Mouse (Mus musculus) liver, embryonic 15.5 days (tissue): ENCODE data around the gene Sertm1. TPM values are rescaled to one million over a fixed set of nuclear protein-coding genes. Genes with fewer than 3 reads are reported as not detected.

ENCODE experiments used
- ATAC-seq: fragments of 200-750 bp; cut with Nextera tagmentation; 2 replicates; pipeline ENCODE4 v1.8.0; 2017; ENCODE audit warnings: moderate number of reproducible peaks, mild to moderate bottlenecking, moderate library complexity; ENCODE audit not compliant: insufficient read depth
- H3K27ac ChIP-seq: fragments of 300-500 bp; sonication (generic); replicated peaks from 2 replicates; pipeline ENCODE4 v1.5.1; 2015; ENCODE audit warnings: mild to moderate bottlenecking, inconsistent platforms
- H3K27me3 ChIP-seq: fragments of 300-500 bp; sonication (generic); 2 replicates; pipeline ENCODE4 v1.6.1; 2015; ENCODE audit warnings: mild to moderate bottlenecking, inconsistent platforms
- H3K36me3 ChIP-seq: fragments of 300-500 bp; sonication (generic); replicated peaks from 2 replicates; pipeline ENCODE4 v1.6.1; 2015; ENCODE audit warnings: moderate library complexity, mild to moderate bottlenecking, inconsistent platforms
- H3K4me1 ChIP-seq: fragments of 300-500 bp; sonication (generic); replicated peaks from 2 replicates; pipeline ENCODE4 v1.6.1; 2015; ENCODE audit warnings: inconsistent platforms
- H3K4me2 ChIP-seq: fragments of 300-500 bp; sonication (generic); 2 replicates; pipeline ENCODE4 v1.6.1; 2015; ENCODE audit warnings: moderate library complexity, mild to moderate bottlenecking, inconsistent platforms
- H3K4me3 ChIP-seq: fragments of 300-500 bp; sonication (generic); replicated peaks from 2 replicates; pipeline ENCODE4 v1.5.1; 2015; ENCODE audit warnings: mild to moderate bottlenecking, inconsistent platforms
- H3K9ac ChIP-seq: fragments of 300-500 bp; sonication (generic); 2 replicates; pipeline ENCODE4 v1.6.1; 2015; ENCODE audit warnings: moderate library complexity, mild to moderate bottlenecking, inconsistent platforms
- H3K9me3 ChIP-seq: fragments of 300-500 bp; sonication (generic); replicated peaks from 2 replicates; pipeline ENCODE4 v1.6.1; 2016; ENCODE audit warnings: inconsistent platforms
- WGBS: fragments of 180-500 bp; shearing (Covaris S2); methylation state at CpG from one replicate; pipeline ENCODE4 v1.1.7; 2015; ENCODE audit warnings: mixed read lengths; ENCODE audit not compliant: insufficient replicate concordance; 5-methylcytosine and 5-hydroxymethylcytosine counted together
- polyA plus RNA-seq: library from polyadenylated mRNA; unstranded; fragments of >200 nt; fragmentation: Nextera tagmentation; extraction: Ambion mirVana; gene quantifications from 2 replicates; pipeline ENCODE4 v1.2.1, GENCODE M21; 2015

The Sertm1 gene
- 0.23 and 0.41 TPM in 2 replicates for polyA plus RNA-seq

- peak within 1 kb of the TSS; percentile 48 for H3K4me3 ChIP-seq
- H3K9me3 ChIP-seq: no peaks in the 10 kb centered on the region
- H3K9ac ChIP-seq: no peak within 1 kb of the TSS
- H3K27me3 ChIP-seq: peaks cover 22% of the 10 kb centered on the region
- H3K36me3 ChIP-seq: no peaks in the 10 kb centered on the region
- H3K27ac ChIP-seq: peak within 1 kb of the TSS; percentile 9; the same call in 1 of the 2 replicates
- H3K4me1 ChIP-seq: no peaks in the 10 kb centered on the region
- WGBS: 2% methylated on average over 38 of the region's 38 CpGs
- H3K4me2 ChIP-seq: peak within 1 kb of the TSS; percentile 53
- ATAC-seq: peak; percentile 85
Measured at GRCm38 (mm10) chr3:54915643-54916071, at the start of gene Sertm1. Gene Sertm1, minus strand, starts transcription at chr3:54915887.

DNA sequence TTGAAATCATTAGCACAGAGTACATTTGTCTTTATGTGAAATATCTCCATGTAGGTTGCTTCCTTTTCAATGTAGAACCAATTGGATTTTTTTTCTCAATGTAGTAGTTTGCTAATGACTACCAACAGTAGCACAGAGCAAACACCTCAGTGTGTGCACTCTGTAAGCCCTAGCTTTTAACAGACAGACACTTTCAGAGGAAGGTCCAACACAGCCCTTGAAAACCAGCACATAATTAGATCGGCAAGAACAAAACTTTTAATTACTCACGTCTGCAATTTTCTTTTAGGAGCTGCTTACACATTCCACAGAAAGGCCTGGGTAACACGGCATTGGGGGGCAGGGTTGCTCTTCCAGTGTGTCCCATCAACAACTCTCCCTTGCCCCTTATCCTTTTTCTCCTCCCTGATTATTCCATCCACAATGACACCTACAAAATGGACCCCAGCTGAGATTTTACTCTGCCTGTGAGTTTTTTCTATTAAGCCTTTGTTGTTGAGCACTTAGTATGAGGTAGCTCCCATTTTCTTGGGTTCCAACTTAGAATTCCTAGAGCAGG is 49.3 kb upstream of the Sertm1 start:
- Histone ChIP-seq H3K27ac (no peak overlapping the region), H3K9me3 (no peaks in the 10 kb centered on the region), H3K9ac (no peak overlapping the region), H3K36me3 (no peaks in the 10 kb centered on the region), H3K27me3 (no peaks in the 10 kb centered on the region), H3K4me2 (no peak overlapping the region), H3K4me3 (no peak overlapping the region), H3K4me1 (no peaks in the 10 kb centered on the region)
- WGBS: 55% methylated on average over 3 of the region's 3 CpGs
- ATAC-seq: no peak

DNA sequence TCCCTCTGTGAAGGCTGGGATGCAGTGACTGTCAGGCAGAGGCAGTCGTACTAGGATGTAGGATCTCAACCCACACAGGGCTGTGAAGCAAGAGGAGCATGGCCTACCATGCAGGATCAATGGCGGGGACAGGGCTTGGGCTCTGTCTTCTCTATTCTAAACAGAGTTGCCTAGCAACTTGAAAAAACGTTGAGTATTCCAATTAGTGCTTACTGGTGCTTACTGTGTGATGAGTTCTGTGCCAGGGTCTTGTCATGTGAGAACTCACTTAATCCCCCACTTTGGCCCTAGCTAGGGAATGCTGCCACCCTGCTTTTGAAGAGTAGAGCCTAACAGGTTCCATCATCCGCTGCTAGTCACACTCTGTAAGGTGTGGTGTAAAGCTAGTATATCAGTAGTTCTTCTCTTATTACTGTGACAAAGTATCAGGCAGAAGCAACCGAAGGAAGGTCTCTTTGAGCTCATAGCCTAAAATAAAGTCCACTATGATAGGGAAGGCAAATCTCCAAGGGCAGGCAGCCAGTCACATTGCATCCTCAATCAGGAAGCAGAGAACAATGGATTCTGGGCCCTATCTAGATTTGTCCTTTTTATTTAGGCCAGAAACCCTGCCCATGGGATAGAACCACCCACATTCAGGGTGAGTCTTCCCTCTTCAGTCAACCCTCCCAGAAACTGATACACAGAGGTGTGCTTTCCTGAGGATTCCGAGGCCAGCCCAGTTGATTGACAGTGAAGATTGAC is 27.6 kb upstream of the Sertm1 start:
- H3K4me2 ChIP-seq: no peak overlapping the region
- ATAC-seq: no peak
- H3K27ac ChIP-seq: no peak overlapping the region
- H3K9ac ChIP-seq: no peak overlapping the region
- no peaks in the 10 kb centered on the region for H3K36me3 ChIP-seq
- 41% methylated on average over 6 of the region's 6 CpGs for WGBS
- H3K27me3 ChIP-seq: no peaks in the 10 kb centered on the region
- no peaks in the 10 kb centered on the region for H3K9me3 ChIP-seq
- no peak overlapping the region for H3K4me3 ChIP-seq
- no peaks in the 10 kb centered on the region for H3K4me1 ChIP-seq

GRCm38 (mm10) chr3:54934535-54934934 is 18.8 kb upstream of the Sertm1 start:
- no peak overlapping the region for H3K9ac ChIP-seq
- H3K36me3 ChIP-seq: no peaks in the 10 kb centered on the region
- 58% methylated on average over 4 of the region's 4 CpGs for WGBS
- H3K9me3 ChIP-seq: no peaks in the 10 kb centered on the region
- no peaks in the 10 kb centered on the region for H3K4me1 ChIP-seq
- H3K4me3 ChIP-seq: no peak overlapping the region
- no peak for ATAC-seq
- H3K4me2 ChIP-seq: no peak overlapping the region
- H3K27ac ChIP-seq: no peak overlapping the region
- H3K27me3 ChIP-seq: no peaks in the 10 kb centered on the region

- H3K36me3 ChIP-seq: no peaks in the 10 kb centered on the region
- H3K4me1 ChIP-seq: no peaks in the 10 kb centered on the region
- H3K4me2 ChIP-seq: no peak overlapping the region
- no peak overlapping the region for H3K27ac ChIP-seq
- H3K9ac ChIP-seq: no peak overlapping the region
- H3K4me3 ChIP-seq: no peak overlapping the region
- H3K27me3 ChIP-seq: no peaks in the 10 kb centered on the region
- ATAC-seq: no peak
- WGBS: 69% methylated on average over 4 of the region's 4 CpGs
- H3K9me3 ChIP-seq: no peaks in the 10 kb centered on the region
Measured at GRCm38 (mm10) chr3:54932599-54932998, 16.9 kb upstream of the Sertm1 start.

DNA sequence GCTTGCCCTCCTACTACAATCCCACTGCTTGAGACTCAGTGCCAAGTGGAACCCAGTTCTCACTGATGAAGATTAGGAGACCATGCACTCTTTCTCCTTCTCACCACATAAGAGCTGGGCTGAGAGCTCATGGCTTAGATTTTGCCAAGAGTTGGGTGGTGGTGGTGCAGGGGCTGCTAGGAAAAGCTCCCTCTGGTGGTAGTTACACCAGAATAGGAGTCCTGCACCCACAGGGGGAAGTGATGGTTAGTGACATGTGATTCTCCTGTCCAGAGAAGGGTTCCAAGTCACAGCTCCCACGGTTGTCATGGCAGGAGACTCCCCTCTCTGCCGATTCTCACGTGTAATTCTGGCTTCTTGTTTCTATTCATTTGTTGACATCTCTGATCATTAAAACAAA is 4.7 kb upstream of the Sertm1 start:
- no peak overlapping the region for H3K4me3 ChIP-seq
- H3K4me2 ChIP-seq: no peak overlapping the region
- no peaks in the 10 kb centered on the region for H3K9me3 ChIP-seq
- no peaks in the 10 kb centered on the region for H3K36me3 ChIP-seq
- WGBS: 55% methylated on average over 3 of the region's 3 CpGs
- H3K9ac ChIP-seq: no peak overlapping the region
- peaks cover 10% of the 10 kb centered on the region for H3K27me3 ChIP-seq
- no peaks in the 10 kb centered on the region for H3K4me1 ChIP-seq
- no peak overlapping the region for H3K27ac ChIP-seq
- no peak for ATAC-seq

DNA sequence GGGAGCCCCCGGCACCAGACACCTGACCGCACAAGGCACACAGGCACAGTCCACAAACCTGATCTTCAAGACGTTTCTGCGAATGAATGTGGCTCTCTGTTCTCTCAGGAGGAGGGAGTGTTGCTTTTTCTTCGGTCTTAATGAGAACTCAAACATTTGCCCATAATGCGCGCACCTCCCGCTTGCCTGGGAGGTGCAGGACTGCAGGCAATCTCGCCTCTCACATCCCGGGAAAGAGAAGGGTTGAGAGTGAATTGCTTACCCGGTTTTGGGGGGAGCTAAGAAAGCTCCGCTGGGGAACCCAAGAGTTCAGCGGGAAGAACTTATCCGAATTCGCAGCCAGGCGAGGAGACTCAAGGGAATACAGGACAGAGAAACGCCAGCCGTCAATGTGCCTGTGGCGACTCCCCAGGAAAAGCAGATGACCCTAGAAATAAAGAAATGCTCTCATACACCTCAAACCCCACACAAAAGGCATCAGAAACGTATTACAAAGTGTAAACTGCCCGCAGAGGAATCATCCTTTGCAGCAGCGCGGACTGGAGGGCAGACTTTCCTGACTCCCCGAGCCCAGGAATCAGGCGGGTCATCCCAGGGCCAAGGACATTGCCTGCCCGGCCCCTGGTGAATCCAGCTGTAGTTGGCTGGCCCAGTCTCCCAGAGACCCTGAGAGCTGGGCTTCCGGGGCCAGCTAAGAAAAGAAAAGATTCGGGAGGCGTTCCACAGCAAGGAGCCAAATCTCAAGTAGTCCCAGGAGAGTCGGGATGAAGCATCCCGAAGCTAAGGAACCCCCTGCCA is 643 bp downstream of the Sertm1 start:
- 3% methylated on average over 31 of the region's 31 CpGs for WGBS
- H3K4me3 ChIP-seq: peak overlapping the region; percentile 48
- H3K9ac ChIP-seq: no peak overlapping the region
- H3K4me1 ChIP-seq: no peaks in the 10 kb centered on the region
- no peaks in the 10 kb centered on the region for H3K36me3 ChIP-seq
- ATAC-seq: peak; percentile 40; the same call in 1 of the 2 replicates
- peak overlapping the region; percentile 53 for H3K4me2 ChIP-seq
- peaks cover 22% of the 10 kb centered on the region for H3K27me3 ChIP-seq
- no peak overlapping the region for H3K27ac ChIP-seq
- no peaks in the 10 kb centered on the region for H3K9me3 ChIP-seq

DNA sequence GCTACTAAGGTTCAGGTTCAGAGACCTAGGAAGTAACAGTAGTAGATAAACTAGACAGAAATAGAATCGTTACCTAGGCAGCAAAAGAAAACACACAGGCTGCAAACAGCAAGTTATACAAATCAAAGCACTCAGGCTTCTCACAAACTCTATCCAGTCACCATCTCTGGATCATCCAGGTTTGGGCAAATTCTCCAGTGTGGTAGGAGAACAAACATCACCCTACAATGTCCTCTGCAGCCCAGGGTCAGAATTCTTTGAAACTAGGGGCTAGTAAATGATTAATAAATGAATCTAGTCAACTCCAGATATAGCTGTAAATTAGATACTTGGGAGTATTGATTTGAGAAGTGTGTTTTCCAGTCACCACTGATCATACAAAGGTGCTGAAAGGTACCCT is 6.8 kb downstream of the Sertm1 start:
- no peaks in the 10 kb centered on the region for H3K36me3 ChIP-seq
- H3K4me3 ChIP-seq: no peak overlapping the region
- H3K9ac ChIP-seq: no peak overlapping the region
- no peaks in the 10 kb centered on the region for H3K9me3 ChIP-seq
- H3K4me1 ChIP-seq: no peaks in the 10 kb centered on the region
- 38% methylated on average over 1 of the region's 1 CpGs for WGBS
- H3K27ac ChIP-seq: no peak overlapping the region
- ATAC-seq: peak; percentile 64
- no peak overlapping the region for H3K4me2 ChIP-seq
- H3K27me3 ChIP-seq: no peaks in the 10 kb centered on the region

- 70% methylated on average over 10 of the region's 10 CpGs for WGBS
- H3K4me1 ChIP-seq: no peaks in the 10 kb centered on the region
- no peak for ATAC-seq
- no peak overlapping the region for H3K9ac ChIP-seq
- H3K27me3 ChIP-seq: no peaks in the 10 kb centered on the region
- H3K4me2 ChIP-seq: no peak overlapping the region
- no peak overlapping the region for H3K4me3 ChIP-seq
- no peaks in the 10 kb centered on the region for H3K9me3 ChIP-seq
- no peak overlapping the region for H3K27ac ChIP-seq
- no peaks in the 10 kb centered on the region for H3K36me3 ChIP-seq
Measured at GRCm38 (mm10) chr3:54897974-54898373, 17.7 kb downstream of the Sertm1 start.

DNA sequence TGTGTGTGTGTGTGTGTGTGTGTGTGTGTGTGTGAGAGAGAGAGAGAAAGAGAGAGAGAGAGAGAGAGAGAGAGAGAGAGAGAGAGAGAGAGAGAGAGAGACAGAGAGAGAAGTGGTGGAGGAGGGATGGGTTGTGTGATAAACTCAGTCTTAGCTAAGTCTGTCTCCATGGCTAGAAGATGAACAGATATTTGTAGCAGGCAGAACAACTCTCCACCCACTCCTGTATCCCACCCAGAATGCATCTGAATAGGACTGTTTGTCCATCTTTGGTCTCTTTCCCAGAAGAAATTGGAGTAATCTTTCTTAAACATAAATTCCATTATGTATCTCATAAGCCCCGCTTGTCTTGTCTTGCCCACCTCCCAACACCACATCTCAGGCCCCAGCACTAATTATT is 20.8 kb downstream of the Sertm1 start:
- Histone ChIP-seq H3K9me3 (no peaks in the 10 kb centered on the region), H3K27ac (no peak overlapping the region), H3K4me1 (no peaks in the 10 kb centered on the region), H3K4me2 (no peak overlapping the region), H3K4me3 (no peak overlapping the region), H3K9ac (no peak overlapping the region), H3K27me3 (no peaks in the 10 kb centered on the region), H3K36me3 (no peaks in the 10 kb centered on the region)
- WGBS: 64% methylated on average over 1 of the region's 1 CpGs
- ATAC-seq: no peak

- H3K27ac ChIP-seq: no peak overlapping the region
- no peaks in the 10 kb centered on the region for H3K4me1 ChIP-seq
- no peaks in the 10 kb centered on the region for H3K9me3 ChIP-seq
- H3K27me3 ChIP-seq: no peaks in the 10 kb centered on the region
- H3K9ac ChIP-seq: no peak overlapping the region
- no peak for ATAC-seq
- 59% methylated on average over 4 of the region's 4 CpGs for WGBS
- H3K36me3 ChIP-seq: no peaks in the 10 kb centered on the region
- no peak overlapping the region for H3K4me3 ChIP-seq
- H3K4me2 ChIP-seq: no peak overlapping the region
Measured at GRCm38 (mm10) chr3:54892218-54892617, 23.5 kb downstream of the Sertm1 start.
